Mouse (Mus musculus) cortical plate, adult 2 months (tissue): Measurements from ENCODE around the gene Rcn1.

Experiments used
- CTCF ChIP-seq: fragments of 200-500 bp; IDR thresholded peaks from 2 replicates; pipeline ENCODE4 v1.5.1; 2011; ENCODE audit warnings: mild to moderate bottlenecking, control low read depth, low read length; ENCODE audit not compliant: insufficient read depth; ENCODE audit errors: extremely low read depth
- POLR2A ChIP-seq: fragments of 200-500 bp; IDR thresholded peaks from 2 replicates; pipeline ENCODE4 v1.6.1; 2011; ENCODE audit warnings: mild to moderate bottlenecking, low read length, control low read depth; ENCODE audit not compliant: insufficient read depth; ENCODE audit errors: extremely low read depth

GRCm38 (mm10) chr2:105372156-105372555 lies 27.0 kb downstream of the Rcn1 start:
- no peak for TF ChIP-seq POLR2A
- TF ChIP-seq CTCF: no peak
